Mouse (Mus musculus): ENCODE data around the gene Cd200r3. TPM values are rescaled to one million over a fixed set of nuclear protein-coding genes. Genes with fewer than 3 reads are reported as not detected.

Gene Cd200r3
- not detected for polyA plus RNA-seq (2014; fragmentation: Illumina TruSeq; extraction: RNeasy Lipid Tissue Mini Kit (QIAGEN cat#74804); ENCODE audit: low read depth, low replicate concordance)

GRCm38 (mm10) chr16:44943468-44943867 is at the start of gene Cd200r3:
Cd200r3 (plus strand) TSS chr16:44943678.

Other genes starting within 250 kb of the Cd200r3 start
- gene Nepro, start 219.4 kb upstream of the Cd200r3 start, polyA plus RNA-seq (2014; fragmentation: Illumina TruSeq; extraction: RNeasy Lipid Tissue Mini Kit (QIAGEN cat#74804); ENCODE audit: low read depth, low replicate concordance), result 5.0 TPM
- 35.3 TPM for gene Gtpbp8, start 197.3 kb upstream of the Cd200r3 start, polyA plus RNA-seq (2014; fragmentation: Illumina TruSeq; extraction: RNeasy Lipid Tissue Mini Kit (QIAGEN cat#74804); ENCODE audit: low read depth, low replicate concordance)
- 2.4 TPM for gene Cd200r1, start 177.9 kb upstream of the Cd200r3 start, polyA plus RNA-seq (2014; fragmentation: Illumina TruSeq; extraction: RNeasy Lipid Tissue Mini Kit (QIAGEN cat#74804); ENCODE audit: low read depth, low replicate concordance)
- gene Cd200r4, start 131.9 kb upstream of the Cd200r3 start, polyA plus RNA-seq (2014; fragmentation: Illumina TruSeq; extraction: RNeasy Lipid Tissue Mini Kit (QIAGEN cat#74804); ENCODE audit: low read depth, low replicate concordance), result 0.53 TPM
- gene Cd200r2, start 76.6 kb upstream of the Cd200r3 start, polyA plus RNA-seq (2014; fragmentation: Illumina TruSeq; extraction: RNeasy Lipid Tissue Mini Kit (QIAGEN cat#74804); ENCODE audit: low read depth, low replicate concordance), result not detected
- gene Ccdc80, start 149.7 kb downstream of the Cd200r3 start, polyA plus RNA-seq (2014; fragmentation: Illumina TruSeq; extraction: RNeasy Lipid Tissue Mini Kit (QIAGEN cat#74804); ENCODE audit: low read depth, low replicate concordance), result 3.5 TPM
- gene Slc35a5, start 215.0 kb downstream of the Cd200r3 start, polyA plus RNA-seq (2014; fragmentation: Illumina TruSeq; extraction: RNeasy Lipid Tissue Mini Kit (QIAGEN cat#74804); ENCODE audit: low read depth, low replicate concordance), result 23.4 TPM
- gene Atg3, start 215.1 kb downstream of the Cd200r3 start, polyA plus RNA-seq (2014; fragmentation: Illumina TruSeq; extraction: RNeasy Lipid Tissue Mini Kit (QIAGEN cat#74804); ENCODE audit: low read depth, low replicate concordance), result 223 TPM